Mouse (Mus musculus) ES-Bruce4 (cell line): Measurements from ENCODE around the gene Slc15a4. TPM values are rescaled to one million over a fixed set of nuclear protein-coding genes. Genes with fewer than 3 reads are reported as not detected.
A peak's percentile ranks its signal among the peaks of the same experiment; 100 is the strongest.

Source experiments
- H3K27ac ChIP-seq: 2 replicates; pipeline ENCODE4 v1.5.1; 2012; ENCODE audit warnings: low read length, inconsistent platforms; ENCODE audit not compliant: insufficient read depth
- H3K27me3 ChIP-seq: 2 replicates; pipeline ENCODE4 v1.6.1; 2012; ENCODE audit warnings: mild to moderate bottlenecking, low read length, inconsistent platforms; ENCODE audit not compliant: control insufficient read depth, poor library complexity, insufficient read depth, severe bottlenecking
- H3K36me3 ChIP-seq: 2 replicates; pipeline ENCODE4 v1.6.1; 2012; ENCODE audit warnings: inconsistent platforms, mild to moderate bottlenecking, low read length, moderate library complexity; ENCODE audit not compliant: control insufficient read depth, poor library complexity, insufficient read depth, severe bottlenecking
- H3K4me1 ChIP-seq: one replicate; pipeline ENCODE4 v1.8.1; 2011; ENCODE audit warnings: low read length; ENCODE audit not compliant: control insufficient read depth, insufficient read depth
- H3K4me3 ChIP-seq: 2 replicates; pipeline ENCODE4 v1.5.1; 2011; ENCODE audit warnings: low read depth, mild to moderate bottlenecking, low read length
- H3K9ac ChIP-seq: 2 replicates; pipeline ENCODE4 v1.6.1; 2012; ENCODE audit warnings: low read depth, mild to moderate bottlenecking, inconsistent platforms; ENCODE audit not compliant: poor library complexity, severe bottlenecking
- H3K9me3 ChIP-seq: replicated peaks from 2 replicates; pipeline ENCODE4 v1.6.1; 2012; ENCODE audit warnings: mild to moderate bottlenecking, low read length, inconsistent platforms; ENCODE audit not compliant: control insufficient read depth, poor library complexity, insufficient read depth, severe bottlenecking
- CTCF ChIP-seq: IDR thresholded peaks from one replicate; pipeline ENCODE4 v1.8.1; 2011; ENCODE audit warnings: low read depth, low read length
- EP300 ChIP-seq: IDR thresholded peaks from 2 replicates; pipeline ENCODE4 v1.6.1; 2011; ENCODE audit warnings: low read depth, low read length; ENCODE audit not compliant: insufficient read depth
- POLR2A ChIP-seq: IDR thresholded peaks from one replicate; pipeline ENCODE4 v1.8.1; 2011; ENCODE audit warnings: low read length; ENCODE audit not compliant: insufficient read depth
- polyA plus RNA-seq: library from polyadenylated mRNA; stranded (reverse); fragments of >200 nt; gene quantifications from 2 replicates; pipeline ENCODE4 v1.2.4, GENCODE M21; 2011; ENCODE audit warnings: low read depth; ENCODE audit not compliant: missing spikeins, insufficient read depth, insufficient read length

Slc15a4 gene
- polyA plus RNA-seq, 1 experiment = 19.5 TPM

DNA sequence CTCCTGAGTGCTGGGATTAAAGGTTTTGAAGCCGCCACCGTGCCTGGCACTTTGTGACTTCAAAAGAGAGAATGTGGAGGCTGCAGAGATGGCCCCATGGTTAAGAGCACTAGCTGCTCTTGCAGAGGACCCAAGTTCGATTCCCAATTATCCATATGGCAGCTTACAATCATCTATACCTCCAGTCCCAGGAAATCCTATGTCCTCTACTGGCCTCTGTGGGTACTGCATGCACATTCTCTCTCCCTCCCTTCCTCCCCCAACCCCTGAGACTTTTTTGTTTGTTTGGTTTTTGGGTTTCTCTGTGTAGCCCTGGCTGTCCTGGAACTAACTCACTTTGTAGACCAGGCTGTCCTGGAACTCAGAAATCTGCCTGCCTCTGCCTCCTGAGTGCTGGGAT, 26.6 kb upstream of the Slc15a4 start:
- Histone ChIP-seq H3K27ac (peak overlapping the region; percentile 18), H3K4me3 (no peak overlapping the region), H3K9me3 (peaks cover 10% of the 10 kb centered on the region), H3K4me1 (peaks cover 4% of the 10 kb centered on the region), H3K36me3 (peaks cover 16% of the 10 kb centered on the region; the same call in 1 of the 2 replicates), H3K9ac (no peak overlapping the region), H3K27me3 (no peaks in the 10 kb centered on the region)
- no peak for TF ChIP-seq POLR2A
- no peak for TF ChIP-seq EP300
- TF ChIP-seq CTCF = no peak

DNA sequence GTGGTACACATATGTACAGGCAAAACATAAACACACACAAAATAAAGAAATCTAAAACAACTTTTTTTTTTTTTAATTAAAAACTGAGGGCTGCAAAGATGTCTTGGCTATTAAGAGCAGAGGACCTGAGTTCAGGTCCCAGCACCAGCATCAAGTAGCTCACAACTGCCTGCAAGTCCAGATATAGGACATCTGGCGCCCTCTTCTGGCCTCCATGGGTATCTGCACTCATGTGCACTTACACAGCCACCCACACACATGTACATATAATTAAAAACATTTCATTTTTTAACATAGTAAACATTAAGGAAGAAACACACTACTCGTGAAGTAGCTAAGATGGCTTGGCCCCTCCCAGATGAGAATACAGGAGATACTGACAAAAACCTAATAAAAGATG, 25.6 kb upstream of the Slc15a4 start:
- Histone ChIP-seq H3K27me3 (no peaks in the 10 kb centered on the region), H3K4me1 (peaks cover 4% of the 10 kb centered on the region), H3K9ac (no peak overlapping the region), H3K4me3 (no peak overlapping the region), H3K36me3 (peaks cover 16% of the 10 kb centered on the region; the same call in 1 of the 2 replicates), H3K9me3 (peaks cover 10% of the 10 kb centered on the region), H3K27ac (no peak overlapping the region)
- no peak for TF ChIP-seq POLR2A
- no peak for TF ChIP-seq EP300
- peak; percentile 20 for TF ChIP-seq CTCF

DNA sequence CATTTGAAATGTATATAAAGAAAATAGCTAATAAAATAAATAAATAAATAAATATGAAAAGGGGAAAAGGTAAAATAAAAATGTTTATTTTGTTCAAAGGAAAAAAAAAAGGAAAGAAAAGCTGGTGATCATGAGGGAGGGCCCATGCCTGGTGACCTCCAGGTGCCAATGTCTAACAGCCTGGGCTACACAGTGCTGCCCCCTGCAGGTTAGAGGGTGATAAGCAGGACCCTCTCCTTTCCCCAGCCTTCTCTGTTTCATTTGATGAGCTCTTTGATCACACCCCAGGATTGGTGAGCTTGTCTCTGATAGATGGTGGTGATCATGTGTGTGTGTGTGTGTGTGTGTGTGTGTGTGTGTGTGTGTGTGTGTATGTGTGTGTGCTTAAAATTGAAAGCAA, 16.4 kb upstream of the Slc15a4 start:
- Histone ChIP-seq H3K4me3 (no peak overlapping the region), H3K4me1 (no peaks in the 10 kb centered on the region), H3K9me3 (peaks cover 12% of the 10 kb centered on the region), H3K9ac (no peak overlapping the region), H3K27me3 (no peaks in the 10 kb centered on the region), H3K27ac (no peak overlapping the region), H3K36me3 (peaks cover 18% of the 10 kb centered on the region)
- TF ChIP-seq EP300 (0 out of 2 replicates have a peak, but pooled peaks have one; percentile 8), CTCF (peak; percentile 91), POLR2A (no peak)

DNA sequence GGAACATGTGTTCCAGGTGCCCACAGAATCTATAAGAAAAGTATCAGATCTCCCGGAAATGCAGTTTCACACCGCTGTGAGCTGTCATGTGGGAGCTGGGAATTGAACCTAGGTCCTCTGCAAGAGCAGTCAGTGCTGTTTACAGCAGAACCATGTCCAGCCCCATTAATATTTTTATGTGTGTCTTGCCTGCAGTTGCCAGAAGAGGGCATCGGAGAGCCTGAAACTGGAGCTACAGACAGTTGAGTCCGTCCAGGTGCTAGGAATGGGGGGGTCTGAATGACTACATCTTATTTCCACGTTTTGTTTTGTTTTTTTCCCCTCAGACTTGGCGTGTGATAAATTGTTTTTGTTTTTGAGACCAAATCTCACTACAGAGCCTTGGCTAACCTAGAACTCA, 15.3 kb upstream of the Slc15a4 start:
- H3K4me1 ChIP-seq = no peaks in the 10 kb centered on the region
- TF ChIP-seq POLR2A (no peak), EP300 (no peak), CTCF (peak; percentile 66)
- H3K4me3 ChIP-seq = no peak overlapping the region
- no peak overlapping the region for H3K9ac ChIP-seq
- H3K36me3 ChIP-seq = peaks cover 18% of the 10 kb centered on the region
- H3K9me3 ChIP-seq = peaks cover 12% of the 10 kb centered on the region
- no peak overlapping the region for H3K27ac ChIP-seq
- no peaks in the 10 kb centered on the region for H3K27me3 ChIP-seq

DNA sequence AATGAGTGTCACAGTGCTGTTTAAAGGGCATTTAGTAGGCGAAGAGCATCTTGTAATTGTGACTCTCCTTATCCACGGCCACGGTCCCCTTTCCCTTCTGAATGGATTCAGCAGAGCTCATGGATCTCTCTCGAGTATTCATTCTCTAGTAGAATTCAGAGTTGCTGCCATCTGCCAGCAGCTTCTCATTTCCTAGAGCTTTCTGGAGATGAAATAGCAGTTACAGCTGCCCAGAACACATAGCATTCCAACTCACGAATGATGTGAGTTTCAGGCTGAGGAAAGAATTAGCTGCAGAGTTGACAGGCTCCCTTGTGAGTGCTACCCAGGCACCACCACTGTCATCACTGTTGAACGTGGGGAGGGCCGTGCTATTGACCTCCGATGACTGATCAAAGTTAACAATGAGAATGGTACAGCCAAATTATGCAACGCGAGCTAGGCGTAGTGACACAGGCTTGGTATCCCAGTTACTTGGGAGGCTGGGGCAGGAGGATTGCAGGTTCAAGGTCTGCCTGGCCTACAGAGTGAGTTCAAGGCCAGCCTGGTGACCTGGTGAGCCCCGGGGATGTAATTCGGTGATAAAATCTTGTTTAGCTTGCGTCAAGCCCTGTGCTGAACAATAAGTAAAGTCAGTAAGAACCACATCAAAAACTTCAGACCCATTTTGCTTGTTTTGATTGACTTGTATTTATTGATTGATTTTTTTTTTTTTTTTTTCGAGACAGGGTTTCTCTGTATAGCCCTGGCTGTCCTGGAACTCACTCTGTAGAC, 8.7 kb upstream of the Slc15a4 start:
- Histone ChIP-seq H3K27me3 (no peaks in the 10 kb centered on the region), H3K27ac (no peak overlapping the region), H3K36me3 (peaks cover 10% of the 10 kb centered on the region), H3K9me3 (peaks cover 7% of the 10 kb centered on the region), H3K4me3 (no peak overlapping the region), H3K9ac (no peak overlapping the region), H3K4me1 (peaks cover 5% of the 10 kb centered on the region)
- no peak for TF ChIP-seq POLR2A
- TF ChIP-seq CTCF = no peak
- no peak for TF ChIP-seq EP300

DNA sequence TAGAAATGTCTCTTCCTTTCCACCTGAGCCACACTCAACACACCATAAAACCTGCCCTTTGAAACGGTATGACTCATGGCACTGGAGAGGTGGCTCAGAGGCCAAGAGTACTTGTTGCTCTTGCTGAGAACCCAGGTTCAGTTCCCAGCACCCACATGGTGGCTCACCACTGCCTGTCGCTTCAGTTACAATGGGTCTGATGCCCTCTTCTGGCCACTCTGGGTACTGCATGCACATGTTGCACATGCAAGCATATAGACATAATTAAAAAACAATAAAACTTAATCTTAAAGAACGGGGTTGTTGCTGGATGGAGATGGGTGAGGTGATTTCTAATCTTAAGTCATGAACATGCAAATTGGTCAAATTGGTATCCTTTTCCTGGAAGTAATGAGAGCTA, 7.7 kb upstream of the Slc15a4 start:
- Histone ChIP-seq H3K9ac (no peak overlapping the region), H3K36me3 (peaks cover 10% of the 10 kb centered on the region), H3K4me1 (peaks cover 5% of the 10 kb centered on the region), H3K27ac (peak overlapping the region; percentile 98), H3K4me3 (no peak overlapping the region), H3K9me3 (peaks cover 7% of the 10 kb centered on the region), H3K27me3 (no peaks in the 10 kb centered on the region)
- no peak for TF ChIP-seq POLR2A
- TF ChIP-seq CTCF = peak; percentile 51
- no peak for TF ChIP-seq EP300
